Mouse (Mus musculus): ENCODE measurements around the gene Slc35d2.

Gene Slc35d2

DNA sequence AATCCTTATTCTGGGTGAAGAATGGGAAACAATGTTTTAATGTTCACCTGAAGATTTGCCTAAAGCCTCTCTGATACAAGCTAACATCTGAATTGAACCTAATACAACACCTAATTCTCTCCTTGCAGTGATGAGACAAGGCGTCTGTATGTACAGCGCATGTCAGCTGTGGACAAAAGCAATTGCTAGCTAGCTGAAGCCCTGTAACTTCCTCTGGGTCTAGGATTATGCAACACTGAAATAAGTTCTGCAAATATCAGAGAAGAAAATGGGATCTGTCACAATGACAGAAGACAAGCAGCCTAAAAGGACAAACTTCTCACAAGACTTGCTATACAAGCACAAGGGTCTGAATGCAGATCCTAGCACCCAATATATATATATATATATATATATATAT, 80.7 kb downstream of the Slc35d2 start:
- no peak for DNase-seq

Measured in right cerebral cortex, postnatal 4 days (tissue).